Mouse (Mus musculus) hindbrain, embryonic 14.5 days (tissue): ENCODE measurements around the gene Klf2. TPM values are rescaled to one million over a fixed set of nuclear protein-coding genes. Genes with fewer than 3 reads are reported as not detected.

ENCODE experiments used
- ATAC-seq: fragments of 200-750 bp; cut with Nextera tagmentation; 2 replicates; pipeline ENCODE4 v1.8.0; 2017; ENCODE audit warnings: moderate number of reproducible peaks, mild to moderate bottlenecking, moderate TSS enrichment, moderate library complexity; ENCODE audit not compliant: low FRiP score
- DNase-seq: peaks from one replicate; pipeline ENCODE4 v3.0.0-alpha.2; 2015; ENCODE audit warnings: low spot score
- H3K27ac ChIP-seq: fragments of 300-500 bp; sonication (generic); 2 replicates; pipeline ENCODE4 v1.5.1; 2014; ENCODE audit warnings: mild to moderate bottlenecking, moderate library complexity
- H3K27me3 ChIP-seq: fragments of 300-500 bp; sonication (generic); 2 replicates; pipeline ENCODE4 v1.6.1; 2014; ENCODE audit warnings: mild to moderate bottlenecking, low read length, mixed read lengths; ENCODE audit not compliant: control insufficient read depth, insufficient read depth
- H3K36me3 ChIP-seq: fragments of 300-500 bp; sonication (generic); replicated peaks from 2 replicates; pipeline ENCODE4 v1.6.1; 2014; ENCODE audit not compliant: control insufficient read depth, insufficient read depth
- H3K4me1 ChIP-seq: fragments of 300-500 bp; sonication (generic); replicated peaks from 2 replicates; pipeline ENCODE4 v1.6.1; 2014; ENCODE audit warnings: antibody characterized with exemption, low read length, mixed read lengths; ENCODE audit not compliant: control insufficient read depth, insufficient read depth
- H3K4me2 ChIP-seq: fragments of 300-500 bp; sonication (generic); replicated peaks from 2 replicates; pipeline ENCODE4 v1.6.1; 2014; ENCODE audit warnings: mild to moderate bottlenecking, moderate library complexity
- H3K4me3 ChIP-seq: fragments of 300-500 bp; sonication (generic); replicated peaks from 2 replicates; pipeline ENCODE4 v1.5.1; 2014; ENCODE audit warnings: mild to moderate bottlenecking, low read length
- H3K9ac ChIP-seq: fragments of 300-500 bp; sonication (generic); 2 replicates; pipeline ENCODE4 v1.6.1; 2014
- H3K9me3 ChIP-seq: fragments of 300-500 bp; sonication (generic); 2 replicates; pipeline ENCODE4 v1.6.1; 2016; ENCODE audit warnings: low read length; ENCODE audit not compliant: control insufficient read depth
- WGBS: fragments of 180-500 bp; shearing (Covaris S2); extraction: QIAGEN DNeasy Blood & Tissue Kit; methylation state at CpG from one replicate; pipeline ENCODE4 v1.1.7; 2014; 5-methylcytosine and 5-hydroxymethylcytosine counted together
- polyA plus RNA-seq: library from polyadenylated mRNA; unstranded; fragments of >200 nt; fragmentation: Nextera tagmentation; extraction: Ambion mirVana; gene quantifications from 2 replicates; pipeline ENCODE4 v1.2.1, GENCODE M21; 2014

Klf2 gene
- polyA plus RNA-seq, 1 experiment from 2014 or later, result 9.5 TPM

DNA sequence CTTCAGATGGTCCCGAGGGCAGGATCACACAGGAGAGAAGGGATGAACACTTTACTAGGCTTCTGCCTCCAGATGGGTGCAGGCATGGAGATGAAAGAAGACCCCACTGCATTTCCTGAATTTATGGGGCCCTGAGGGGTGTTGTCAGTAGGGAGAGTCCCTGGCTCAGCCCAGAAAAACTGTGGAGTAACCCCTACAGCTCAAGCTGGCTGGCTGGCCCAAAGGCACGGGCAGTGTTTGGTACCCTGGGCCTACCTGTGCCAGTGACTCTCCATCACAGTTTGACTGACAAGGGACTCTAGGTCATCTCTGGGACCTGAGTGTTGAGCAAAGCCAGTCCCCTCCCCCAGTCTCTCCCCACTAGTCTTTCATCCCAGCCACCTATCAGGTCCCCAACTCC is 5.9 kb downstream of the Klf2 start:
- Histone ChIP-seq H3K4me2 (no peak overlapping the region), H3K36me3 (no peaks in the 10 kb centered on the region), H3K4me3 (no peak overlapping the region), H3K9ac (no peak overlapping the region), H3K9me3 (no peaks in the 10 kb centered on the region), H3K27ac (no peak overlapping the region), H3K4me1 (no peaks in the 10 kb centered on the region), H3K27me3 (peaks cover 28% of the 10 kb centered on the region)
- DNase-seq, result no peak
- no peak for ATAC-seq
- 82% methylated on average over 2 of the region's 2 CpGs for WGBS

DNA sequence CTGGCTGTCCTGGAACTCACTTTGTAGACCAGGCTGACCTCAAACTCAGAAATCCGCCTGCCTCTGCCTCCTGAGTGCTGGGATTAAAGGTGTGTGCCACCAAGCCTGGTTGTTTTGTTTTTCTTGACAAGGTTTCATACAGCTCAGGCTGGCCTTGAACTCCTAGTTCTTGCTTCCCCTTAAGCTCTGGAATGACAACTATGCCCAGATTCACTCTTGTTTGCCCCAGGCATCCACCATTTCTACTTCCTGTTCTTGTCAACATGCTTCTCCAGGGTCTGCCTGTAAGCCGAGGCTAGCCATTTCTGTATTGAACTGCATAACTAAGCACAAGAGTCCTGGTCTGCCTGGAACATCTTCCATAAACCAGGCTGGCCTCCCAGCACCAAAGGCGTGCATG is 10.3 kb downstream of the Klf2 start:
- H3K36me3 ChIP-seq, result no peaks in the 10 kb centered on the region
- DNase-seq (no peak), ATAC-seq (no peak)
- no peaks in the 10 kb centered on the region for H3K27me3 ChIP-seq
- H3K9me3 ChIP-seq, result no peaks in the 10 kb centered on the region
- H3K4me2 ChIP-seq, result no peak overlapping the region
- H3K4me1 ChIP-seq, result no peaks in the 10 kb centered on the region
- H3K4me3 ChIP-seq, result no peak overlapping the region
- WGBS, result 90% methylated on average over 3 of the region's 3 CpGs
- no peak overlapping the region for H3K27ac ChIP-seq
- no peak overlapping the region for H3K9ac ChIP-seq

DNA sequence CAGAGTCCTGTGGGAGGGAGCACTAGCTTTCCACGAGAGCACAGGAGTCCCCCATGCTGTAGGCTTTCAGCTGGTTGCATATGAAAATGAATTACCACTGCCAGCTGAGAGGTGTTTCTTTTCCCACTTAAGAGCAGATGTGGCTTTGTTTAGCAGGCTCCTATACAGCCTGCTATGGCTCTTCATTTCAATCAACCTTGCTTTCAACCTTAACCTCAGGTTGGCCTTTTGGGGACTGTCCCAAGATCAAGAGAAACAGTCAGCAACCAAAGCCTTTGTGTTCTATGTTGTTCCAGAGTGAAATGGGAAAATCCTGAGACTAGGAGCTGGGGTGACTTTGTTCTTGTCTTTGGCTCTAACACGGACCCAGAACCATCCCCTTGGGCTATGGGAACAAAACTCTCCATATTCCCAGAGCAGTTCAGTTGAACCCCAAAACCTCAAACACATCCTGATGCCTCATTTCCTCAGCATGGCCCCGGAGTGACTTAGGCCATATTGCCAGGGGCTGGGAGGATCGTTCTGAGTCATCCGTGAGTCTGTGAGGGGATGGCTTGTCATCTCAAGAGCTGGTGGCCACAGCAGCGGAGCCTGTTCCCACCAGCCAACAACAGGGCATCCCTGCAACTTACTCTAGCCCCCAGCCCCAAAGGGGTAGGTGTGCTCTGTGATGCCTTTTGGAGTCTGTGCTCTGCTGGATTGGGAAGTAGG is 12.1 kb downstream of the Klf2 start:
- no peaks in the 10 kb centered on the region for H3K4me1 ChIP-seq
- no peaks in the 10 kb centered on the region for H3K27me3 ChIP-seq
- WGBS, result 86% methylated on average over 6 of the region's 6 CpGs
- H3K27ac ChIP-seq, result no peak overlapping the region
- H3K9me3 ChIP-seq, result no peaks in the 10 kb centered on the region
- H3K4me3 ChIP-seq, result no peak overlapping the region
- no peak for DNase-seq
- no peak overlapping the region for H3K9ac ChIP-seq
- H3K36me3 ChIP-seq, result peaks cover 10% of the 10 kb centered on the region; the same call in 1 of the 2 replicates
- no peak for ATAC-seq
- no peak overlapping the region for H3K4me2 ChIP-seq

DNA sequence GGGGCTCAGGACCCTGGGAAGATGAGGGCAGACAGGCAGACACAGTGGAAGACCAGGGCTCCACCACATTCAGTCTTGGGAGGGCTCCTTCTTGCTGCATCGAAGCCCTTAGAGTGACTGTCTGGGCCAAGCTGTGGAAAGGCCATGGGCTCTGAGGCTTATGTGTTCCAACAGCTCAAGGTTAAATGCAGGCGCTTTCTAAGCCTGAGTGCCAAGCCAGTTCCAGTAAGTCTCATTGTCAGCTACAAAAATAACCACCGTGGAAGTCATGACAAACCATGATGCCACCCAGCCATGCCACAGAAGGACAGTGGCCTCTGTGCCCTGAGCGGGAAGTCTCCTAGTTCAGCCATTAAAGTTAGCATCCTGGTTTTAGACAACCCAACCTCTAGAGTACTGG is 12.8 kb downstream of the Klf2 start:
- no peaks in the 10 kb centered on the region for H3K27me3 ChIP-seq
- no peak overlapping the region for H3K4me2 ChIP-seq
- no peak for ATAC-seq
- no peaks in the 10 kb centered on the region for H3K9me3 ChIP-seq
- H3K9ac ChIP-seq, result no peak overlapping the region
- peaks cover 16% of the 10 kb centered on the region for H3K36me3 ChIP-seq
- no peak overlapping the region for H3K4me3 ChIP-seq
- H3K4me1 ChIP-seq, result no peaks in the 10 kb centered on the region
- 93% methylated on average over 4 of the region's 4 CpGs for WGBS
- no peak overlapping the region for H3K27ac ChIP-seq
- DNase-seq, result no peak

DNA sequence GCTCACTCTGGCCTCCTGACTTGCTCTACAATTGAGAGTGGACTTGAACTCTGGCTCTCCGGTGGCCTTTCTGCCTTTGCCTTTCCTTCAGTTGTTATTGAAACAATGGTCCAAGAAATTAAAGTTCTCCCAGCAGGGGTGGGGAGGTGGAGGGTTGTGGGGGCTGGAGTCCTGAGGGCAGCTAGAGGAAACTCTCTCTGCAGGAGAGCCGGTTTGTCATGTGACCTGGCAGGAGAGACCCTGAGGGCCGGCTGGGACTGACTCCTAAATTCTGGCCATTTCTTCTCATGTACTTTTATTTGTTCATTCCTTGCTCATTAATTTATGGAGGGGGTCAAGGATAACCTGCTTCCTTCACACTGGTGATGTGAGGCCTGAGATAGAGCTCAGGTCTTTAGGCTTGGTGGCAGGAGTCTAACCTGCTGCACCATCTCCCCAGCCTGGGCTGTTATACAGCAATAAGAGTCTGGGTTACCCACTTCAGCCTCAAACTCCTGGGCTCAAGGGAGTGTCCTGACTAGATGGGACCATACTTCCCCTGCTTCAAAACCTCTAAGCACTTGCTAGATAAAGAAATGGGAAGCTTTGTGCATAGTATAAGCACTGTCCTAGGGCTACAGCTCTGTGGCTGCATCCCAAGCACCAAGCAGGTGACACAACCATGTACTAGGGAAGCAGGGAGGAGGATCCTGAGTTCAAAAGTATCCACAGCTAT is 14.8 kb downstream of the Klf2 start:
- Histone ChIP-seq H3K27me3 (no peaks in the 10 kb centered on the region), H3K4me3 (no peak overlapping the region), H3K9me3 (no peaks in the 10 kb centered on the region), H3K36me3 (peaks cover 35% of the 10 kb centered on the region), H3K4me2 (no peak overlapping the region), H3K4me1 (no peaks in the 10 kb centered on the region), H3K27ac (no peak overlapping the region), H3K9ac (no peak overlapping the region)
- WGBS, result 48% methylated on average over 3 of the region's 3 CpGs
- no peak for DNase-seq
- ATAC-seq, result no peak

DNA sequence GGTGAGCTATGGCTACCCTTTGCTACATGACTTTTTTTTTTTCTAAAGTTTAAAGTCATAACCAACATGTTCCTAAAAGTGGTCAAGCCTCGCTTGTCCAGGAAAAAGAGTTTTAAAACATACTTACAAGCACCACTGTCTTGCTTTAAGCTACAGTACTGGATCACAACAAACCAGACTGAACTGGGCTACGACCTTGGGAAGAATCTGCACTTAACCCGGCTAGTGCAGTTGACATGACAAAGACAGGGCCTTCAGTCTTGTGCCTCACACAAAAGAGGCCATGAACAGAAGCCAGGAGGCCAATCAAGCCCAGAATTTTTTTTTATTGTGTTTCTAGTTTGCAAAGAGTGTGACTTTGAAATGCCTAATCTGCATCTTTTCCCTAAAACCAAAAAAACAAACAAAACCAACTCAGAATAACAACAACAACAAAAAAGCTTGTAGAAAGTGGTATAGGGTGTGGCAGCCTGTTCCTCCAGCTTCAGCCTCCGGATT is 15.4 kb downstream of the Klf2 start:
- no peak for DNase-seq

DNA sequence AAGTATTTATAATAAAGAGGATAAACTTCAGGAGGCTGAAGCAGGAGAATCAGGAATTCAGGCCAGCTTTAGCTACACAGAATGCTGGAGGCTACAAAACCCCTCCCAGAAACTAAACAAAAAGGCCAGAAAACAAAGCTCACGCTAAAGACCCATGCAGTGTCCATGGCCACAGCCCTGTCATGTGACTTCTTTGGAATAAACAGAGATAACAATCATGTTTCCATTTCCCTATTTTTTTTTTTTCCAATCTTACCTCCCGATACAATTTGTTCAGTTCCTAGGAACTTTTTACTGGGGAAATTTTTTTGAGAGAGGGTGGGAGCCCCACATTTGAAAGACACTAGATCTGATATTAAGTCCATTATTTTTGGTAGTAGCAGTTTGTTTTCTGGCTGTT is 17.4 kb downstream of the Klf2 start:
- Histone ChIP-seq H3K9ac (no peak overlapping the region), H3K9me3 (no peaks in the 10 kb centered on the region), H3K4me2 (no peak overlapping the region), H3K4me3 (no peak overlapping the region), H3K4me1 (no peaks in the 10 kb centered on the region), H3K36me3 (peaks cover 62% of the 10 kb centered on the region), H3K27ac (no peak overlapping the region), H3K27me3 (no peaks in the 10 kb centered on the region)
- no peak for ATAC-seq
- no peak for DNase-seq
- WGBS, result 79% methylated on average over 2 of the region's 2 CpGs

More for the DNA sequence above, 15.4 kb downstream of the Klf2 start:
- Histone ChIP-seq H3K4me3 (no peak overlapping the region), H3K27me3 (no peaks in the 10 kb centered on the region), H3K9ac (no peak overlapping the region), H3K4me1 (no peaks in the 10 kb centered on the region), H3K36me3 (peaks cover 41% of the 10 kb centered on the region), H3K27ac (no peak overlapping the region), H3K4me2 (no peak overlapping the region), H3K9me3 (no peaks in the 10 kb centered on the region)
- ATAC-seq, result no peak
- WGBS, result 66% methylated on average over 4 of the region's 4 CpGs

DNA sequence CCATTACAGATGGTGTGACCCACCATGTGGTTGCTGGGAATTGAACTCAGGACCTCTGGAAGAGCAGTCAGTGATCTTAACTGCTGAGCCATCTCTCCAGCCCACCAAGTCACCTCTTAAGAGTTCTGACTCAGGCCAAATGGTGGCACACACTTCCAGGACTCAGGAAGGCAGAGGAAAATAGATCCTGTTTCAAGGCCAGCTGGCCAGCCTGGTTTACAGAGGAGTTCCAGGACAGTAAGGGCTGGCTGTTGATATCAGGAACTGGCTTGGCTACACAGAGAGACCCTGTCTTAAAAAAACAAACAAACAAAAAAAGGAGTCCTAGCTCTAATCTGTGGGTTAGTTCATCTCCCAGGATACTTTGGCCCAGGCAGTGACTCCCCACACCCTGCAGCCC is 18.2 kb downstream of the Klf2 start:
- Histone ChIP-seq H3K4me3 (no peak overlapping the region), H3K9me3 (no peaks in the 10 kb centered on the region), H3K27ac (no peak overlapping the region), H3K27me3 (no peaks in the 10 kb centered on the region), H3K4me2 (no peak overlapping the region), H3K36me3 (peaks cover 68% of the 10 kb centered on the region), H3K9ac (no peak overlapping the region), H3K4me1 (no peaks in the 10 kb centered on the region)
- ATAC-seq (no peak), DNase-seq (no peak)

DNA sequence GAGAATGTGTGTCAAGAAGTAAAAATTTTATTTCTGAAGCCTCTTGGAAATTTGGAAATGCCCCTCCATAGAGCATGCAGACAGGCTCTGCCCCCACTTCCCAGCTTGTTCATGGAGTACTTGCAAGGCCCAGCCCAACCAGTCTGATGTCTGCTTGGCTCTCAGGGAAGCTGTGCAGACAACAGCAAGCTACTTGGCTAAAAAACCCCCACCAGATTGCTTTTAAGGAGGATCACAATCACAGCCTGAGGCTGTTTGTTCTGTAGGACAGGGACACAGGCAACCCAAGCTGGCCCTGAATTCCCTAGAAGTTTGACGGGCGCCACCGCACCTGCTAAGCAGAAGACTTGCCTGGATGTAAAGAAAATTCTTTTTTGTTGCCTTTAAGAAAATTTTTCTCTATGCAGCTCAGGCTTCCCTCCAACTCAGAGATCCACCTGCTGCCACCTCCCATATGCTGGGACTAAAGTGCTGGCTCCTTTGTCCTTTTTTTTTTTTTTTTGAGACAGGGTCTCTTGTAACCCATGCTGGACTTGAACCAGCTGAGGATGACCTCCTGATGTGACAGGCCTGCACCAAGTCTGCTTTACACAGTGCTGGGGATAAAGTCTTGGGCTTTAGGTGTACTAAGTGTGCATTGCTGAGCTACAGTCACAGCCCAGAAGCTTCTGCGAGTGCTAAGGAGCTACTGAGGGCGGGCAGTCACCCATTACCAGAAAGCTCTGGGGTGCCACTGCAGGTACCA is 23.9 kb downstream of the Klf2 start:
- Histone ChIP-seq H3K27ac (no peak overlapping the region), H3K4me3 (no peak overlapping the region), H3K9ac (no peak overlapping the region), H3K36me3 (peaks cover 91% of the 10 kb centered on the region), H3K9me3 (no peaks in the 10 kb centered on the region), H3K4me1 (no peaks in the 10 kb centered on the region), H3K27me3 (no peaks in the 10 kb centered on the region), H3K4me2 (no peak overlapping the region)
- ATAC-seq (no peak), DNase-seq (no peak)
- 95% methylated on average over 5 of the region's 5 CpGs for WGBS
